Mouse (Mus musculus): ENCODE data around the gene Agpat4. TPM values are rescaled to one million over a fixed set of nuclear protein-coding genes. Genes with fewer than 3 reads are reported as not detected.

Agpat4 gene
- 11.5 and 11.8 TPM in 2 replicates for polyA plus RNA-seq (2012; rRNA removed)

DNA sequence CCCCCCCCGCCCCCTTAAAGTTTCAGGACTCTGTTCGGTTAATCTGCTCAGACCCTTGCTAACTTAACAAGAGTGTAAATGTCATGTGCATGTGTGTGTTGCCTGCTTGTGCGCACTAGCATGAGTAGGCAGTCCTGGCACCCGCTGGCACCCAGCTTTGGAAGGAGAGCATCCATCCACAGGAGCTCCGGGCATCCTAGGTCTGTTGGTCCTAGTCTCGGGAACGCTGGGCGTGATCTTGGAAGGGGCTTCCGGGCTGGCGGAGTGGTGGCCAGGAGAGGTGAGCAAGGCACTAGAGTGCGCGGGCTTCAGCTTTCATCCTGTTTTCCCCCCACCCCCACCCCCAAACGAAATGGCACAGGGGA lies at the start of gene Agpat4:
Gene Agpat4, plus strand, starts transcription at position 144 of the 365 bp plus-strand sequence.
- peak; percentile 54 for DNase-seq
- Histone ChIP-seq H3K4me1 (replicated peaks; ENCODE audit: control insufficient read depth, insufficient read depth, low read length) (peaks cover 5% of the 10 kb centered on the region; the same call in 1 of the 2 replicates), H3K27me3 (ENCODE audit: control insufficient read depth, insufficient read depth, low read length) (no peaks in the 10 kb centered on the region), H3K4me3 (ENCODE audit: control insufficient read depth, insufficient read depth, low read length) (peak within 1 kb of the TSS; percentile 60), H3K36me3 (ENCODE audit: control insufficient read depth, insufficient read depth, low read length) (no peaks in the 10 kb centered on the region), H3K27ac (ENCODE audit: control insufficient read depth, insufficient read depth, low read length) (peak within 1 kb of the TSS; percentile 51)
- TF ChIP-seq POLR2A (IDR thresholded peaks at IDR 0.05; ENCODE audit: control insufficient read depth, extremely low read depth, insufficient read depth, low read length, poor library complexity): no peak
- no peak for TF ChIP-seq CTCF (IDR thresholded peaks at IDR 0.05; ENCODE audit: borderline replicate concordance, control insufficient read depth, extremely low read depth, insufficient read depth, low read length, poor library complexity)
- WGBS: 0% methylated on average over 13 of the region's 13 CpGs

DNA sequence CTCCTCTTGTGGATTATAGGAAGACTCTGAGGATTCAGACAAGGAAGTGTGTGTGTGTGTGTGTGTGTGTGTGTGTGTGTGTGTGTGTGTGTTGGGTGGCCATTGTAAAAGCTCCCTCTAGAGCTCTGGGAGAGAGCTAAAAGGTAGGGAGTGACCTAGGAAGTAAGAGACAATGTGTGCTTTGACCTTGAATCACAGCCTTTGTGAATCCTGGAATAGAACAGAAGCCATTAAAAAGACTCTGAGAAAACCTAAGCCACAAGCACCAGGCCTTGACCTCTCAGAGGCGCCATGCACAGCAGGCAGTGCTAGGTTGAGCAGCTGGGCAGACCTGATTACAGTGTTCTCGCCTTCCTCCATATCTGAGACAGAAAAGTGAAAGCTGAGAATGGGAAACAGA lies 41.7 kb upstream of the Agpat4 start:
- Histone ChIP-seq H3K4me3 (ENCODE audit: control insufficient read depth, insufficient read depth, low read length) (no peak overlapping the region), H3K27me3 (ENCODE audit: control insufficient read depth, insufficient read depth, low read length) (no peaks in the 10 kb centered on the region)

DNA sequence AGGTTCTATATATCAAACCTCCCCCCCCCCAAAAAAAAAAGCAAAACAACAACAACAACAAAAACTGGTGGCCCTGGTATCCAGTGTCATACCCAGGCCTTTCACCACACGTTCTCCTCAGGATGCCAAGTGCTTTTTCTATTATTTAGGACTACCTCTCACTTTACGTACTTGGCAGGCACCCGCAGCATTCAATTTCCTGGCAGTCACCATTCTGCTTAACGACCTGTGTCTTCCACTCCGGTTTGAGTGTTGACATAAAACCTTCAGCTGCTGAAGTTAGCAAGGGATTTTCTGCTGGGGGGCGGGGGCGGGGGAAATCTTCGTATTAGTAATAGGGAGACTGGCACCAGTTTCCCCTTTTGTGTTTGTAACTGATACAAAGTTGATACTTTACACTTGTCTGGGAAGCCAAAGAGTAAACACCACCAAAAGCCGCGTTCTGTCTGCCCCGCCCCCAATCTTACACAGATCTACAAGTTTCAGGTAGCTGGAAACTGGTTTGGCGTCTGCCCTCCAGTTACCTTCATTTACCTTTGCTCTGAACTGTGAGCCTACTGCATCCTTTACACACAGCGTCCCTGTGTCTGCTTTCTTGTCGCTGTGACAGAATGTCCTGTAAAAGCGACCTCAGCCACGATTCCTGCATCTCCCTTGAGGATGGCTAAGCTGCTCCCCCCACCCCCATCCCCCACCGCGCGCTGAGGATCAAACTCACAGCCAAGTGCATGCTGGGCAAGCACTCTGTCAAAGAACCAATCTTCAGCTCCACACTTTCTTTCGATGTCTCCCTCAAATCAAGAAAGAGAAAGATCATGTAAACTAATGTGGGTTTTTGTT lies 37.6 kb upstream of the Agpat4 start:
- no peaks in the 10 kb centered on the region for H3K4me1 ChIP-seq (replicated peaks; ENCODE audit: control insufficient read depth, insufficient read depth, low read length)
- TF ChIP-seq CTCF (IDR thresholded peaks at IDR 0.05; ENCODE audit: borderline replicate concordance, control insufficient read depth, extremely low read depth, insufficient read depth, low read length, poor library complexity) (no peak), POLR2A (IDR thresholded peaks at IDR 0.05; ENCODE audit: control insufficient read depth, extremely low read depth, insufficient read depth, low read length, poor library complexity) (no peak)
- H3K27ac ChIP-seq (ENCODE audit: control insufficient read depth, insufficient read depth, low read length): no peak overlapping the region
- H3K27me3 ChIP-seq (ENCODE audit: control insufficient read depth, insufficient read depth, low read length): no peaks in the 10 kb centered on the region
- H3K4me3 ChIP-seq (ENCODE audit: control insufficient read depth, insufficient read depth, low read length): no peak overlapping the region
- DNase-seq: no peak
- WGBS: 71% methylated on average over 20 of the region's 20 CpGs
- H3K36me3 ChIP-seq (ENCODE audit: control insufficient read depth, insufficient read depth, low read length): no peaks in the 10 kb centered on the region

More for the DNA sequence above, 41.7 kb upstream of the Agpat4 start:
- TF ChIP-seq POLR2A (IDR thresholded peaks at IDR 0.05; ENCODE audit: control insufficient read depth, extremely low read depth, insufficient read depth, low read length, poor library complexity): no peak
- Histone ChIP-seq H3K36me3 (ENCODE audit: control insufficient read depth, insufficient read depth, low read length) (no peaks in the 10 kb centered on the region), H3K27ac (ENCODE audit: control insufficient read depth, insufficient read depth, low read length) (no peak overlapping the region), H3K4me1 (replicated peaks; ENCODE audit: control insufficient read depth, insufficient read depth, low read length) (no peaks in the 10 kb centered on the region)
- WGBS: 81% methylated on average over 2 of the region's 2 CpGs
- no peak for DNase-seq

DNA sequence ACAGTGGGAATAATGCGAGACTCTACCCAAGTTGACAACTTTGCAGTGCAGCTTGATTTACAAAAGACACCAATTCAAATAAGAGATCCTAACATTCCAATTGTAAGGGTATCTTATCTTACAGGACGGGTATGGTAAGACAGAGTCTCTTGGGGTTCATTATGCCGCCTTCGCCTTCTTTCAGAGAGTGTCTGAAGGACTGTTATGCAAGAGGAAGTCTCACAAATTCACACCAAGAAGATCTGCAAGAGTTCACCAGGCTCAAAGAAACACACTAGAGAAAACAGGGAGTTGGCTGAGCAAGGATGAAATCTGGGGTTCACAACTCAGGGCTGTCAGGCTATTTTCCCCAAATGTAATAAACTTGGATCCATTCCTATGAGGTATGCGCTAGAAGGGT lies 36.3 kb upstream of the Agpat4 start:
- TF ChIP-seq POLR2A (IDR thresholded peaks at IDR 0.05; ENCODE audit: control insufficient read depth, extremely low read depth, insufficient read depth, low read length, poor library complexity) (no peak), CTCF (IDR thresholded peaks at IDR 0.05; ENCODE audit: borderline replicate concordance, control insufficient read depth, extremely low read depth, insufficient read depth, low read length, poor library complexity) (no peak)

DNA sequence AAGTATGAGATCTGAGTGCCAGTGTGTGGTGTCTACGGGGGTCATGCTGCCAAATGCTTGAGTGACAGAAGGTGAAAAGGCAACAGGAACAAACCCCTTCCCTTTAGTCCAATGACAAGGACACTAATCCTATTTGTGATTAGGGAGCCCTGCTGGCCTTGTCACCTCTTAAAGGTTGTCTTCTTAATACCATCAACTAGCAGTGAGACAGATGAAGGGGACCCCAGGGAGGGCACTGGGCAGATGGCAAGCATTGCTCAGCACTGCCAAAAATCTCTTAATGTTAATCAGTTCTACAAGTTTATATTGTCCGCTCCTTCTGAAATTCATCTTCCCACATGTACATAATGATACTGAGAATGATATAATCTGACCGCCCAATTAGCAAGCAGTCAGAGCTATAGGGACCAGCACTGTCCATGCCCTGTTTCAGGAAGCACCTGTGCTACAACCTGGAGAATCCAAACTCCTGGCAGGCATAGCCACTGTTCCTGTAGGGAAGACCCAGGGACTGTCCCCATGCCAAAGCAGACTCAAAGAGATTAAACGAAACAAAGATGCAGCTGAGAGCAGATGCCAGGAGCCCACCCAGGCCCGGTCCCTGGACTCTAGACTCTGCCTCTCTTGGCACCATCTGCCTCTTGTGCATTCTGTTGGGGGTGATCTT lies 28.1 kb upstream of the Agpat4 start:
- no peaks in the 10 kb centered on the region for H3K36me3 ChIP-seq (ENCODE audit: control insufficient read depth, insufficient read depth, low read length)
- H3K27me3 ChIP-seq (ENCODE audit: control insufficient read depth, insufficient read depth, low read length): no peaks in the 10 kb centered on the region
- no peak for DNase-seq
- WGBS: 91% methylated on average over 5 of the region's 5 CpGs
- H3K4me1 ChIP-seq (replicated peaks; ENCODE audit: control insufficient read depth, insufficient read depth, low read length): no peaks in the 10 kb centered on the region
- TF ChIP-seq CTCF (IDR thresholded peaks at IDR 0.05; ENCODE audit: borderline replicate concordance, control insufficient read depth, extremely low read depth, insufficient read depth, low read length, poor library complexity) (no peak), POLR2A (IDR thresholded peaks at IDR 0.05; ENCODE audit: control insufficient read depth, extremely low read depth, insufficient read depth, low read length, poor library complexity) (no peak)
- H3K27ac ChIP-seq (ENCODE audit: control insufficient read depth, insufficient read depth, low read length): no peak overlapping the region
- H3K4me3 ChIP-seq (ENCODE audit: control insufficient read depth, insufficient read depth, low read length): no peak overlapping the region

More for the DNA sequence above, 36.3 kb upstream of the Agpat4 start:
- Histone ChIP-seq H3K27ac (ENCODE audit: control insufficient read depth, insufficient read depth, low read length) (no peak overlapping the region), H3K4me3 (ENCODE audit: control insufficient read depth, insufficient read depth, low read length) (no peak overlapping the region), H3K4me1 (replicated peaks; ENCODE audit: control insufficient read depth, insufficient read depth, low read length) (no peaks in the 10 kb centered on the region), H3K36me3 (ENCODE audit: control insufficient read depth, insufficient read depth, low read length) (no peaks in the 10 kb centered on the region), H3K27me3 (ENCODE audit: control insufficient read depth, insufficient read depth, low read length) (no peaks in the 10 kb centered on the region)
- WGBS: 93% methylated on average over 5 of the region's 5 CpGs
- DNase-seq: no peak

DNA sequence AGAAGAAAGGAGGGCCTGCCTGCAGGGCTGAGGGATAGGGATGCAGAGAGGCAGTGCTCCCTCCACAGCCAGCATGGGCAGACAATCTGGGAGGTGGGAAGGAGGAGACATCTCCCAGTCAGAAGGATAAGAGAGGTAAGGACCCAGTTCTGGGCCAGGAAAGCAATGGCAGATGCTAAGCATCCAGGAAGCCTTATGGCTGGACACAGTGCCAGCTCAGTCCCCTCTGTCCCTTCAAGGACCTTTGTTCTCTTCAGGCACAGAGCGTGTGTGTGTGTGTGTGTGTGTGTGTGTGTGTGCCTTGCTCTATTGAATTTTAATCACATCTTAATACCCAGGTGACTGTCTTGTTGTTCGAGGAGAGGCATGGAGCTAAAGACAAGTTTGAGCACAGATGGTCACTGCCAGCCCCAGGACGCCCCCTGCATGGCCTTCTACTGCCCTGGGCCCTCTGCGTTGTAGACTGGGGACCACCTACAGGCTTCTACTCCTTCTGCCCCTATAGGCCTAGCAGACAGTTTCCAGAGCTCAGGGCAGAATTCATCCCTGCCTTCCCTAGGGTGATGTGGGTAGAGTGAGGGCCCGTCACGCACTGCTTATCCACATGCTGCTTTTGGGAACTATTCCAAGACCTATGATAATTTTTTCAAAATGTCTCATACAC lies 25.5 kb upstream of the Agpat4 start:
- Histone ChIP-seq H3K27ac (ENCODE audit: control insufficient read depth, insufficient read depth, low read length) (no peak overlapping the region), H3K4me1 (replicated peaks; ENCODE audit: control insufficient read depth, insufficient read depth, low read length) (no peaks in the 10 kb centered on the region), H3K4me3 (ENCODE audit: control insufficient read depth, insufficient read depth, low read length) (no peak overlapping the region), H3K36me3 (ENCODE audit: control insufficient read depth, insufficient read depth, low read length) (no peaks in the 10 kb centered on the region), H3K27me3 (ENCODE audit: control insufficient read depth, insufficient read depth, low read length) (no peaks in the 10 kb centered on the region)
- WGBS: 92% methylated on average over 6 of the region's 6 CpGs
- DNase-seq: no peak
- TF ChIP-seq CTCF (IDR thresholded peaks at IDR 0.05; ENCODE audit: borderline replicate concordance, control insufficient read depth, extremely low read depth, insufficient read depth, low read length, poor library complexity) (no peak), POLR2A (IDR thresholded peaks at IDR 0.05; ENCODE audit: control insufficient read depth, extremely low read depth, insufficient read depth, low read length, poor library complexity) (no peak)
